Mouse (Mus musculus) intestine, embryonic 16.5 days (tissue): Measurements from ENCODE around the gene Gatad2b. TPM values are rescaled to one million over a fixed set of nuclear protein-coding genes. Genes with fewer than 3 reads are reported as not detected.
A peak's percentile ranks its signal among the peaks of the same experiment; 100 is the strongest.

Experiments used
- ATAC-seq: fragments of 200-750 bp; cut with Nextera tagmentation; 2 replicates; pipeline ENCODE4 v1.8.0; 2017; ENCODE audit warnings: moderate TSS enrichment, moderate library complexity
- H3K27ac ChIP-seq: fragments of 300-500 bp; sonication (generic); 2 replicates; pipeline ENCODE4 v1.5.1; 2014; ENCODE audit warnings: mild to moderate bottlenecking, low read length
- H3K27me3 ChIP-seq: fragments of 300-500 bp; sonication (generic); replicated peaks from 2 replicates; pipeline ENCODE4 v1.6.1; 2014; ENCODE audit warnings: low read length, control low read depth, mixed read lengths; ENCODE audit not compliant: control insufficient read depth, insufficient read depth
- H3K36me3 ChIP-seq: fragments of 300-500 bp; sonication (generic); 2 replicates; pipeline ENCODE4 v1.6.1; 2014; ENCODE audit warnings: low read length, control low read depth; ENCODE audit not compliant: control insufficient read depth, insufficient read depth
- H3K4me1 ChIP-seq: fragments of 300-500 bp; sonication (generic); 2 replicates; pipeline ENCODE4 v1.6.1; 2014; ENCODE audit warnings: low read length, control low read depth, mixed read lengths; ENCODE audit not compliant: control insufficient read depth, insufficient read depth
- H3K4me2 ChIP-seq: fragments of 300-500 bp; sonication (generic); 2 replicates; pipeline ENCODE4 v1.6.1; 2014; ENCODE audit warnings: low read depth, low read length, control low read depth
- H3K4me3 ChIP-seq: fragments of 300-500 bp; sonication (generic); 2 replicates; pipeline ENCODE4 v1.5.1; 2014; ENCODE audit warnings: mild to moderate bottlenecking, low read length
- H3K9ac ChIP-seq: fragments of 300-500 bp; sonication (generic); 2 replicates; pipeline ENCODE4 v1.6.1; 2014; ENCODE audit warnings: low read depth, low read length
- H3K9me3 ChIP-seq: fragments of 300-500 bp; sonication (generic); 2 replicates; pipeline ENCODE4 v1.6.1; 2016; ENCODE audit warnings: low read length, control low read depth; ENCODE audit not compliant: control insufficient read depth
- WGBS: fragments of 180-500 bp; shearing (Covaris S2); extraction: QIAGEN DNeasy Blood & Tissue Kit; methylation state at CpG from one replicate; pipeline ENCODE4 v1.1.7; 2014; 5-methylcytosine and 5-hydroxymethylcytosine counted together
- microRNA-seq: library from miRNA; unstranded; fragments of <30 nt; microRNA quantifications from one replicate; pipeline ENCODE4, GENCODE M21; 2016
- polyA plus RNA-seq: library from polyadenylated mRNA; unstranded; fragments of >200 nt; fragmentation: Nextera tagmentation; extraction: Ambion mirVana; gene quantifications from 2 replicates; pipeline ENCODE4 v1.2.1, GENCODE M21; 2015

Gene Gatad2b
- polyA plus RNA-seq, 1 experiment from 2014 or later = 8.9 TPM

GRCm38 (mm10) chr3:90412312-90413010 lies 119.5 kb downstream of the Gatad2b start:
- Histone ChIP-seq H3K27ac (no peak overlapping the region), H3K4me1 (0 out of 2 replicates have a peak, but pooled peaks cover 2% of the 10 kb centered on the region), H3K27me3 (no peaks in the 10 kb centered on the region), H3K36me3 (peaks cover 9% of the 10 kb centered on the region; the same call in 1 of the 2 replicates), H3K4me3 (no peak overlapping the region), H3K4me2 (no peak overlapping the region), H3K9me3 (no peaks in the 10 kb centered on the region), H3K9ac (no peak overlapping the region)
- 43% methylated on average over 5 of the region's 5 CpGs for WGBS
- peak; percentile 60; the same call in 1 of the 2 replicates for ATAC-seq

DNA sequence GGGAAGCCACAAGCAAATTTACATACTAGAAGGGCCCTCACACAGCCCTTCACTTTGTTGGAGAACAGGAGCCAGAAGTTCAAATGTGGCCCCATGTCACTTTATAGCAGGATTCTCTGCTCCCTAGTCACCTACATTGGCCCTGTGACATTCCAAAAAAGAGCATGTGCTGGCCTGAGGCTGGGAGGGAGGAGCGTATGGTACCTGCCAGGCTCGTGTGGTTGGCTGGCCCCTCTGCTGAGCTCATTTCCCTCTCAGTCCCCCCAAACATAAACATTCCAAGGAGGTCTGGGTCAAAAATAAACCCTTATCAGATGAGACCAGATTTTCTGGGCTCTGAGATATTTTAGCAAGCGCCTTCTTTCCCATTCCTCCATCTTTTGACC lies 120.0 kb downstream of the Gatad2b start:
- Histone ChIP-seq H3K4me2 (no peak overlapping the region), H3K27ac (no peak overlapping the region), H3K4me3 (no peak overlapping the region), H3K9ac (no peak overlapping the region), H3K9me3 (no peaks in the 10 kb centered on the region), H3K36me3 (peaks cover 7% of the 10 kb centered on the region; the same call in 1 of the 2 replicates), H3K4me1 (0 out of 2 replicates have a peak, but pooled peaks cover 2% of the 10 kb centered on the region), H3K27me3 (no peaks in the 10 kb centered on the region)
- 0 out of 2 replicates have a peak, but pooled peaks have one; percentile 18 for ATAC-seq
- 51% methylated on average over 3 of the region's 3 CpGs for WGBS

Small RNA genes within 50 kb of the gene (microRNA-seq; reads per million reads assigned to microRNA genes)
- gene Mir7012 = not detected

Other genes with a start within 250 kb of the Gatad2b start
- 194 and 199 TPM in 2 replicates for gene 4933434E20Rik, start 241.5 kb upstream of the Gatad2b start, polyA plus RNA-seq
- gene Ubap2l, start 240.6 kb upstream of the Gatad2b start, polyA plus RNA-seq = 122 and 146 TPM in 2 replicates
- gene Tpm3, start 220.5 kb upstream of the Gatad2b start, polyA plus RNA-seq = 532 and 565 TPM in 2 replicates
- 0.16 and 0.17 TPM in 2 replicates for gene Nup210l, start 189.0 kb upstream of the Gatad2b start, polyA plus RNA-seq
- gene Rps27, start 79.5 kb upstream of the Gatad2b start, polyA plus RNA-seq = 1,326 and 1,461 TPM in 2 replicates
- gene Rab13, start 79.5 kb upstream of the Gatad2b start, polyA plus RNA-seq = 18.6 and 22.0 TPM in 2 replicates
- 110 and 114 TPM in 2 replicates for gene Jtb, start 61.6 kb upstream of the Gatad2b start, polyA plus RNA-seq
- gene Creb3l4, start 49.7 kb upstream of the Gatad2b start, polyA plus RNA-seq = 16.0 and 18.9 TPM in 2 replicates
- 94.5 and 127 TPM in 2 replicates for gene Slc39a1, start 45.0 kb upstream of the Gatad2b start, polyA plus RNA-seq
- 19.1 and 20.1 TPM in 2 replicates for gene Crtc2, start 39.0 kb upstream of the Gatad2b start, polyA plus RNA-seq
- gene Dennd4b, start 28.0 kb upstream of the Gatad2b start, polyA plus RNA-seq = 2.3 and 2.4 TPM in 2 replicates
- 8.4 and 8.6 TPM in 2 replicates for gene Slc27a3, start 96.8 kb downstream of the Gatad2b start, polyA plus RNA-seq
- 20.2 and 22.1 TPM in 2 replicates for gene Ints3, start 140.4 kb downstream of the Gatad2b start, polyA plus RNA-seq
- 5.6 and 6.6 TPM in 2 replicates for gene Npr1, start 172.7 kb downstream of the Gatad2b start, polyA plus RNA-seq
- 125 and 140 TPM in 2 replicates for gene Ilf2, start 182.9 kb downstream of the Gatad2b start, polyA plus RNA-seq
- gene Snapin, start 197.9 kb downstream of the Gatad2b start, polyA plus RNA-seq = 74.7 and 79.4 TPM in 2 replicates
- 90.4 and 99.8 TPM in 2 replicates for gene Chtop, start 216.3 kb downstream of the Gatad2b start, polyA plus RNA-seq
- 142 and 192 TPM in 2 replicates for gene S100a1, start 221.2 kb downstream of the Gatad2b start, polyA plus RNA-seq
- 38.5 and 40.8 TPM in 2 replicates for gene S100a13, start 221.3 kb downstream of the Gatad2b start, polyA plus RNA-seq
- 7.1 and 10.7 TPM in 2 replicates for gene S100a14, start 233.7 kb downstream of the Gatad2b start, polyA plus RNA-seq
- 99.1 and 113 TPM in 2 replicates for gene S100a16, start 244.1 kb downstream of the Gatad2b start, polyA plus RNA-seq